Mouse (Mus musculus) cerebellum, adult 11-12 months (tissue): ENCODE measurements around the gene Cnfn.

Source experiments
- DNase-seq: peaks from one replicate; pipeline ENCODE4 v3.0.0; 2022

Gene Cnfn

DNA sequence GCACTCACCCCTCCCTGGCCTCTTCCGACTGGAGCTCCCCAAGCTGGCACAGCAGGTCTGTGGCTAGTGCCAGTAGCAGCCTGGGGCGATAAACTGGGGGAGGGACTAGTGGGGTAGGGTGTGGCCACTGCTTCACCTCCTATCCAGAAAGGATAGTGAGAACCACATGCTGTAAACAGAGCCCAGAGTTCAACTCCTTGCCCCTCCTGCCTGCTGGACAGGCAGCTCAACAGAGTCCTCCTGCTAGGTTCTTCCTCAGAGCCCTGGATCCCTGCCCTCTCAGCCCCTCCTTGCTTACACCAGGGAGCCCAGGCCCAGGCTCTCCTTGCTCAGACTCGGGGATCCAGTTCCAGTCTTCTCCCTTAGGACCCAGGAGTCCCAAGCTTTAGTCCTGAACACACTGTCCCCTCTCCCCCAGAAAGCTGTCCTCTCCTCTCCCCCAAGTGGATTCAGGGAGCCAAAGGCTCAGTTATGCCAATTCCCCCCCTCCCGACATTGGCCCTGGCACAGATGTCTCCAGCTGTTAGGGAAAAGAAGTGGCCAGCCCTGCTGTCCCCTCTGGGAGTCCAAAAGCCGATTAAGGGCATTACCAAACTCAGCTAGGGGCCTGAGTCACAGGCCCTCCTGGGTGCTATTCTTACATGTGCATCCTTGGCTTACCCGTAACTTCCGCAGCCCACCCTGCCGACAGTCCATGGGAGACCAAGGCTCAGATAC is 20.7 kb upstream of the Cnfn start:
- peak; percentile 51 for DNase-seq

DNA sequence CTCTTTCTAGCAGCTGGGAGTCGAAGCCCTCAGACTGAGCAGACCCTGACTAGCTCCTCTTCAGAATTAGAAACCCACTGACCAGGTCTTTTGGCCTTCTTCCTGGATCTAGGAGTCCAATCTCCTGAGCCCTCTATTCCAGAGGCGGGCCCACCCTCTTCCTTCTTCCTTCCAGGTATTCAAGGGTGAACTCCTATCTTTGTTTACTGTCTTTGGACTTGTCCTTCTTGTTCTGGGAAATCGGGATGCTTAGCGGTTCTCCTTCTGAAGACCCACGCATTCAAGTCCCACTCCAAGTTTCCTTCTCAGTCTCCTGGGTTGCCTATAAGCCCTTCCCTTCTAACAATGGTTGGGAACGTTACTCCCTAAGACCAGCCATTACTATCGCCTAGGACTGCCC is 19.4 kb upstream of the Cnfn start:
- peak; percentile 8 for DNase-seq

DNA sequence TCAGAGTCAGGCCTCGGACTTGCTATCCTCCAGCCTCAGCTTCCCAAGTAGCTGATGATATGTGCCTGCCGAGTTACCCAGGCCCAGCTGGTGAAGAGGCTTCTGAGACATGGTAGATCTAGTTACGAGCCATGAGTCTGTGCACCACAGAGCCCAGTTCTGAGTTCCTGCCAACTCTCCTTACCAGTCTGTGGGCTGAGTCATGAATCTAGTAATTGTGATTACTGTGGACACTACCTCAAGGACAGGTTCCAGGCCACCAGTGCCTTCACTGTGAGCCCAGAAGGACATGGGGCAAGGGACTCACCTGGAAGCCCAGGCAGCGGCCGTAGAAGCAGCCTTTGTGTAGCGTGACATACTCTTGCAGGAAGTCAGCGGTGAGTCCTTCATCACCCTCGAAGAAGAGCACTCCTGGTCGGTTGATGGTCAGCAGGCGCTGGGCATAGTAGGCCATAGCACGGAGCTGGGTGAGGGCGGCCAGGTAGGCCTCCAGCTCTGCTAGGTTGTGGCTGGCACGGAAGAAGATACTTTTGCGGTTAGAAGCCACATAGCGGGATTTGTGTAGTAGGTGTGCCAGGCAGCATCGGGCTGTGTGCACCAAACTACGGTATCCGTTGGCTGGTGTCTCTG is 18.4 kb upstream of the Cnfn start:
- peak; percentile 23 for DNase-seq

DNA sequence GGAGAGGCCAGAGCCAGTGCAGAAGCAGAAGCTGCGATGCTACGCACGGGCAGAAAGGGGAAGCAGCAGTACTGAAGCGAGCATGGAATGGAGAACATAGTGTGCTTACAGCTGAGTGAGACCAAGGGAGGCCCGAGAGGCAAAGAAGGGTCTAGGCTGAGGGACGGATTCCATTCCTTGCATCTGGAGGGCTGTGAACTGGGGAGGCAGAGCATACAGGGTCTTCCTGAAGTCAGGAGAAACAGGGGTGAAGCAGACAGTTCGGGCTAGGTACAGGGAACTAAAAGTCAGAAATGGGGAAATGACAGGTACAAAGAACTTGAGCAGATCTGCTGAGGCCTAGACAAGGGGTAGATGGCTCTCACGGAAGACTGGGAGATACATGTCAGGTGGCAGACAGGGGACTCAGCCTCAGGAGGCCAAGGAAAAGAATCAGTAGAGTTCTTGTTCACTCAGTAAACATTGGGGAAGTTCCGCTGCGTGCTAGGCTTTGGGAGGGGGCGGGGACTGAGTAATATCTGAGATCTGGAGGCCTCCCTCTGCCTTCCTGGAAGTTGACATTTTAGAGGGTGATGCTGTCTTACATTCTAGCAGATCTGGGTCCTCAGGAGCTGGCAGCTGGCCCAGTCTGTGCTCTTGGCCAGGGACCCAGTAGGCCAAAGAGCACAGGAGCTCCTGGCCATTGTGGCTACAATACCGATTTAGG is 16.5 kb upstream of the Cnfn start:
- DNase-seq: peak; percentile 88

DNA sequence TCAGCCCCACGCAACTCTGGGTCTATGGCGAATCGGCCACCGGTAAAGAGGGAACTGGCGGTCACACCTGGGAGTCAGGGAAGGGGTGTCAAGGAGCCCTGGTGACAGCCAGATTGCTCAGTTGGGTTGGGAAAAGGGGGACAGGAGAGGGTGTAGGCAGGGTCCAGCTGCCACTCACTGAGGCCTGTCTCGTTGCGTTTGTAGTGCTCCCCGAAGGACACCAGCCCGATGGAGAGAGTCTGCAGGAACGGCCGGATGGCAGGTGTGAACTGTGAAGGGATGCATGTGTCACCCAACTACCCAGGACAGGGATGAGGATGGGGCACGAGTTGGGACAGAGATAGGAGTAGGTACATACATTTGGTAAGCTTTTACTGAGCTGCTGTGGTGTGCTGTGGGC is 15.7 kb upstream of the Cnfn start:
- peak; percentile 29 for DNase-seq

DNA sequence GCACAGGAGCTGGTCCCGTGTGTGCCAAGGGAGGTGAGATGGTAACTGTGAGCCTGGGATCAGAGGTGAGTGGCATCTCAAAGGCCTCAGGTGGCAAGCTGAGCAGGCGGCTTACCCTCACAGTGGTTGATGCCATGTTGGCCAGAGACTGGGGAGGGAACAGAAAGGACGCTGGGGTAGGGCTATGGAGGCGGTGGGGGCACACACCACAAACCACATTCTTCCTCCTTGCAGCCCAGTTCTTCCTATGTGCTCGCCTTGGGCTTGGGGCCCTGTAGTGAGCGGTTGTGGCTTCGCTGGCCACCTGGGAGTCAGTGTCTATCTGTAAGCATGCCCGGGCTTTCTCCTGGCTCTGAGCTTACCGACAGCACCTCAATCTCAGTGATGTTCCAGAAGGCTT is 15.3 kb upstream of the Cnfn start:
- DNase-seq: peak; percentile 44

DNA sequence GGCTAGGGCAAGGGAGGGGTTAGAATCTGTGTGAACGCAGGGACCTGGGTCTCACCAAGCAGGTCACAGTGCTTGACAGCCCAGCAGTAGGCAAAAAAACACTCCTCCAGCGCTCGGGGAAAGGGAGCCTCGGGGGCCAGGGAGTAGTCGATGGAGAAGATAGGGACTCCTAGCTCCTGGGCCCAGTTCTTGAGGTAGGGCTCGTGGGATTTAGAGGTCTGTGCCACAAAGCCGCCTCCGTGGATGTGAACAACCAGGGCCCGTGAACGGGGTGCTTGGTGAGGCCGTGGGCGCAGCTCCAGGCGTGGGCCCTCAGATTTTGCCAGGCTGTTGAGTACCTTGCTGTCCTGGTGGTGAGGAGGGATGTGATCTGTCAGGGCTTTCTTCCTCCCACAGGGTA is 14.8 kb upstream of the Cnfn start:
- no peak for DNase-seq

DNA sequence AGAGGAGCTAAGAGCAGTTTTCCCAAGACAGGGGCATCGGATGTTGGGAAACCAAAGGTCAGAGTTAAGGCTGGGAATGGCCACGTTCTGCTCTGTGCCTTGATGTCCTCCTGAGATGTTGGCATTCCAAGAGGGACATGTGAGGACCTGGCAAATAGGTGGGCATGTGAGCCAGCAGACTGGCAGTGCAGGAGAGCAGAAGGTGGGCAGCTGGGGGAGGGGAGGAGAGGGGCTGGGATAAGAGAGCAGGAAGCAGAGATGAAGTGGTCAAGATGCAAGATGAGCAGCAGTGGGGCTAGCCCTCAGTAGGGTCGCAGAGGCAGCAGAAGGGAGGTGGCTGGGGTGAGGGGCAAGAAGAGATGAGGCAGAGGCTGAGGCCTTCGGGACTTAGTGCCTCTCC is 14.4 kb upstream of the Cnfn start:
- peak; percentile 42 for DNase-seq

DNA sequence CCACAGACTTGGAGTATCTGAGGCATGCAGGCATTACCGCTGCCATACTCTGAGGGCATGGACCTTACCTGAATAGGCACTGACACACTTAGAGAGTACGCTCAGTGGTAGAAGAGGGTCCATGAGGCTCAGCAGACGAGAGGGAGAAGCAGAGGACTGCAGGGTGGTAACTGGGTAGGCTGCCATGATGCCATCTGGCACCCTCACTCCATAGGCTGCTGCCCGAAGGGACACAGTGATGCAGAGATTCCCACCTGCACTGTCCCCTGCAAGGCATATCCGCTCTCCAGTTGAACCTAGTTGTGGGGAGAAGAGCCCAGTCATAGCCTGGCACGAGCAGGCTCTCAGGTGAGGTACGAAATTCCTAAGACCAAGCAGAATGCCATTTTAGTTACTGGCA is 13.9 kb upstream of the Cnfn start:
- DNase-seq: no peak

DNA sequence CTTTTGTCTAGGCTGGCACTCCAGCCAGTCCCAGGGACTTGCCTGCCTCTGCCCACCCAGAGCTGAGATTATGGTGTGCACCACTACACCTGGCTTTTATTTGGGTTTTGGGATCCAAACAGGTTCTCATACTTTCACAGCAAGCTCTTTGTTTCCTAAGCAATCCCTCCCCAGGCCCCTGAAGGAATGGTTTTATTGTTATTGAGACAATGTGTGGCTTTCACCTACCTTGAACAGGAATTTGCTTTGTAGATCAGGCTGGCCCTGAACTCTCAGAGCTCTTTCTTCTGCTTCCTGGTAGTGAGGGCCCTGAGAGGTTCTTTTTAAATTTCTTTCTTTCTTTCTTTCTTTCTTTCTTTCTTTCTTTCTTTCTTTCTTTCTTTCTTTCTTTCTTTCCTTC is 13.0 kb upstream of the Cnfn start:
- DNase-seq: no peak

DNA sequence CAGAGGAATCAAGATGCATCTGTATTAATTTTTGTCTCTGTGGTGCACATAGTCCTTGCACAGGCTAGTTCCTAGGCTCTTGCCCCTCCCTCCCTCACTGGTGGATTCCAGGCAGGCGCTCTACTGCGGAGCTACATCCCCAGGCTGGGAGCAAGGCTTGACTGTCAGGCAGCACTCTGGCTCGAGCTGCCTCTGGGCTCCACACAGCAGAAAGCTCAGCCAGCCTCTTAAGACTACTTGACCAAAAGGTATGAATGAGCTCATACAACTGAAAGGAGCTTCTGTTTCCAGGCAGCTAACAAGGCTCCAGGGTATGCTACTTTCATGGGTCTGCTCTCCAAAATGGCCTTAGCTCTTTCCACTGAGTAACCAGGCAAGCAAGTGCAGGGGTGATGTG is 11.8 kb upstream of the Cnfn start:
- DNase-seq: peak; percentile 12

DNA sequence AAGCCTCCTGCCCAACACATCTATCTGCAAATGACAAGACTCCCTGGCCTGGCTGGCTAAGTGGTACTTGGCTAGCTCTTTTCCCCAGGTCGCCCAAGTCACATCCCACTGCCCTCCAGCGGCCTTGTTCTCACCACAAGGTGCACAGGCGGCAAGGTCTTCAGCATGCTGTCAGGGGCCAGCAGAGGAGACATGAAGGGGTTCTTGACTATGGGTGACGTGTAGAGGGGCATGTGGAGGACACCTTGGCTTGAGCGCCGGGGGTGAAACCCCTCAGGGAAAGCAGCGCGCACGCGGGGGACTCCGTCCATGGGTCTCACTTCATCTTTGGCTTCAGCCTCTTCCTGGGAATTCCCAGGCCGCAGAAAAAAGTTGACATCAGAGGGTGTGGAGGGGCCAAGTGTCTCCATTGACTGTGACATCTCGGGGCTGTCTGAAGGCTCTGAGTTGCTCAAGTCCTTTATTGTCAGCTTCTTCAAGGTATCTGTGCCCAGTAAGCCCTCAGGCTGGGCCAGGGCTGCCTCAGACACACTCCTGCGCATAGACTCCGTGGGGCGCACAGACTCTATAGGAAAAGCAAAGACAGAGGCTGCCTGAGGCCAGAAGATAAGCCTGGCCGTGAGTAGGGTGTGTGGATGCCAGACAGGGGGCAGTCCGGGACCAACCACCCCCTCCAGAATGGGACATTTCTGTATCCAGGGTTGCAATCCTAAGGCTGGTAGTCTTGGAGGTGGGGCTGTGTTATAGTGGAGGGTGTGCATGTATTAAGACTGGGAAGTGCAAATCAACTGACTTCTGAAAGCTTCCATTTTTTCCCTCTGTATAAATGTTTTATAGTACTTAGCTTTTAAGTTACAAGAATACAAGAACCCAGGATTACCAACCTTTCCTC is 11.1 kb upstream of the Cnfn start:
- peak; percentile 49 for DNase-seq

DNA sequence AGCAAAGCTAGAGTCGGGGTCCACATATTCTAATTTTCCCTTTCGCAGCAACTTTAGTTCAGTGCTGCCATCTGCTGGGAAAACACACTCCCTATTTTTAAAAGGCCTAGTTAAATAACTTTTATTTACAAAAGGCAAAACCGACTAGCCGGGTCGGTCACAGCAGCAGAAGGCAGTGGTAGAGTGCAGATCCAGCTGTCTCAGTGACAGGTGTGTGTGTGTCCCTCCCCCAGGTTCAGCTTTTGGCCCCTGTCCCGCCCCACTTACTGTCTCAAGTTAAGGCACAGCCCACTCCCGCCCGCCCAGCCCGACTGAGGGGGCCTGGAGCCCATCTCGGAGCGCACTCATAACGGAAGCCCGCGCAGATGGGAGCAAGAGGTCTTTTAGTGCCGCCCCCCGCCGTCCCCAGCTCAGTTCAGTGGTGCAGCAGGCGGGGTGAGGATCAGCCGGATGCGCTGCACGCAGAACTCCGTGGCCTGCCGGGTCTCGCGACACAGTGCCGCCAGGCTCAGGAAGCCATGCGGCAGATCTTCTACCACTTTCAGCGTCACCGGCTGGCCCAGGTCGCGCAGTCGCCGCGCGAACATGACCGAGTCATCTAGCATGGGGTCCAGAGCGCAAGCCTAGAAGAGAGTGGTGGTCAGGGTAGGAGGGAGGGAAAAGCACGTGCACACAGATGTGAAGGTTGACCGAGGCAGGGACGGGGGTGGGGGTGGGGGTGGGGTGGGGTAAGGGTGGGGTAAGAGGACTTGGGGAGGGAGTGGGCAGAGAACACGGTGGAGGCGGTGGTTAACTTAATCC is 10.2 kb upstream of the Cnfn start:
- DNase-seq: peak; percentile 52

DNA sequence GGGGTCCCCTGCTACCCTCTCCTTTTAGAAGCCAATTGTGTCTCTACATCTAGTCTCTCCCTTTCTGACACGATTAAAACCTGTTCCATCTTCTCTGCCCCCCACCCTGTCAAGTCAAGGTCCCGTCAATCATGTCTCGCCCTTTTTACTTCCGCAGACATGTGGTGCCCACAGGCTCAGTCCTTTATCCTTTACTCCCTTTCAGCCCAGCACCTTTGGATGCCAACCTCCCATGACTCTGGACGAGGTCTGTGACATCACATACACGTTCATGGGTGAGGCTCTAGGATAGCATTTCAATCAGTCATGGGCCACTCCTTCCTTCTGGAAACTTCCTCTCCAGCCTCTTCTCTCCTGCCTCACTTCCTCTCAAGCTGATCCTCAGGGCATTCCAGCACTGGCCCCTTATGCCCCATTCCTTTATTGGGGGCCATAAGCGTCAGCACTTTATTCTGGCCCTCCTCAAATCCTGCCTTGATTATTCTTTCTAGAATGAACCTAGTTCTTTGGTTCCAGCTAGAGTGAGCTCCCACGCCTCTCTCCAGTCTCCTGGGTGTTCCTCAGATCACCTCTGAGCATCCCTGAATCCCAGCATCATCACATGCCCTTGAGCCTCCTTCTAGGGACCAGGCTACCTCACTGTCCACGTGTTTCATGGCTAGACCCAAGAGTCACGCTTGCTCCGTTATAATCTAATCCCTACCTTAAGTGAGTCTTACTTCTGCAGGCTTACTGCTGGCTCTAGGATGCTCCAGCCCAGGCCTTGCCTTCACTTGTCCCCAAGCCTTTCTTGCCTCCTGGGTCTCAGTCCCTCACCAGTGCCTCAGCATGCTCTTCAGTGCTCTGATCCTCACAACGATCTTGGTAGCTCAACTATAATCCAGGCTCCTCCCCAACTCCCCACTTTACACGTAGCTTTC is 8.9 kb upstream of the Cnfn start:
- DNase-seq: no peak

DNA sequence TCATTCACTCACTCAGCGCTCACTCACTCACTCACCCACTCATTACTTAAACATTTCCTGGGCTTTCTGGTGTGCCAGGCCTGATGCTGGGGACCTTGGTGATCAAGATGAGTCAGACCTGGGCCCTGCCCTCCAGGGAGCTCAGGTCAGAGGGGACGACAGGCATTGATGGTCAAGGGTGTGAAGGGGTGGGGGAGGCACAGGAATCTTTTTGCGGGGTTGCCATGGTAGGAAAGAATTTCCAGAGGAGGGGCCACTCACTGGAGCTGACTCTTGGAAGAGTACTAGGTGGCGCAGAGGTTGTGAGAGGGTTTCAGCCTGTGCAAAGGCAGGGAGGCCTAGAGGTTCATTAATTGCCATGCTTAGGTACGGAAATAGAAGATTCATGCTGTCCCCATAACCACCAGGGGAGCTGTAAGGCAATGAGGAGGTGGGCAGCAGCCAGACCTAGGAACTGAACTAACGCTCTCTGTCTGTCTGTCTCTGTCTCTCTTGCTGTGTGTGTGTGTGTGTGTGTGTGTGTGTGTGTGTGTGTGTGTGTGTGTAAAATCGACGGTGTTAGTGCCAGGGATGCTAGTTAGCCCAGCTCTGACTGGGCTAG is 7.7 kb upstream of the Cnfn start:
- no peak for DNase-seq

DNA sequence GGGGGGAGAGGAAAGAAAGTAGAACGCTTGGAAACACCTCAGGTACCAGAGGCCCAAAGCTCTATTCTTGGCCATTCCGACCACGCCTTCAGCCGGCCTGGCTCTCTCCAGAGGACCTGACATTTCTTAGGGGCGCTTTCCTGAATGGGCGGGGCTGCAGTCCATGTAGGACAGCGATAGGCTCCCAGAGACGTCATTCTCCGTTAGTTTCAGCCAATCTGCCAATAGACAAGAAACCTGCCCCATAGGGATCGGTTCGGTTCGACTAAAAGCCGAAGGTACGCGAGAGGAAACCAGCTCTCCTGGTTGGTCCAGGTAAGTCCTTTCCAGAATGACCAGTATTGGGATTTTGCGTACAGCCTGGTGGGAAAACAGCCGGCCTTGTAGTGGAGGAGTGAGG is 7.0 kb upstream of the Cnfn start:
- peak; percentile 95 for DNase-seq

DNA sequence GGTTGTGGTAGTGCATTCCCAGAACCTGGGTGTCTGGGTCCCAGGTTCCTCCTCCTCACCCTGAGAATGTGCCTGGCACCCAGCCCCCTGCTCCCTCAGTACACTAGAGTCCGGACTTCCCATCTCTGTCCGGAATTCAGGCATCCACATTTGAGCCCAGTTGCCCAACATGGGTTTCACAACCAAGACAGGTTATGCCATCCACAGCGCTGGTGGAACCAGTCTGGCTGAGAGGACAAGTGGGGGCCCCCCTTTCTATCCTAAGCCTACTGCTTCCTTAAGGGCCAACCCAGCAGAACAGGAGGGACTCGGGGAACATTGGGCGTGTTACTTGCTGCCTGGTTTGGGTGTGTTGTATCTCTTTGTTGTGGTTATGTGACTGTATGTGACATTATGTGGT is 2.9 kb upstream of the Cnfn start:
- DNase-seq: no peak

DNA sequence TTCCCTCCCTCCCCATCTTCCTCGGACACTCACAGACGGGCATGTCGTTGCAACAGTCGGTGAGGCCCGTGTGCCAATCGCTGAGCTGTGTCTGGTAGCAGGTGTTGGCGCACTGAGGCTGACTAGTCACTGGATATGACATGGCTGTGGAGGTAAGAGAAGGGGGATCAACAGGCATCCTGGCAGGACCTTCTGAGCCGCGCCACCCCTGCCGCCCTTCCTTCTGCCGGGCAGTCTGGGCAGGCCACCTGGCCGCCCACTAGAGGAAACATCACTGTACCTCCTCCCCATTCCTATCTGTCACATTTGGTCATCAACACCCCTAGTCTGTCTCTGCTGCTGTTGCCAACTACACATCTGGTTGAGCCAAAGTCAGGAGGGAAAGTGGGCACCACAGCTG is 1.2 kb downstream of the Cnfn start:
- peak; percentile 83 for DNase-seq

DNA sequence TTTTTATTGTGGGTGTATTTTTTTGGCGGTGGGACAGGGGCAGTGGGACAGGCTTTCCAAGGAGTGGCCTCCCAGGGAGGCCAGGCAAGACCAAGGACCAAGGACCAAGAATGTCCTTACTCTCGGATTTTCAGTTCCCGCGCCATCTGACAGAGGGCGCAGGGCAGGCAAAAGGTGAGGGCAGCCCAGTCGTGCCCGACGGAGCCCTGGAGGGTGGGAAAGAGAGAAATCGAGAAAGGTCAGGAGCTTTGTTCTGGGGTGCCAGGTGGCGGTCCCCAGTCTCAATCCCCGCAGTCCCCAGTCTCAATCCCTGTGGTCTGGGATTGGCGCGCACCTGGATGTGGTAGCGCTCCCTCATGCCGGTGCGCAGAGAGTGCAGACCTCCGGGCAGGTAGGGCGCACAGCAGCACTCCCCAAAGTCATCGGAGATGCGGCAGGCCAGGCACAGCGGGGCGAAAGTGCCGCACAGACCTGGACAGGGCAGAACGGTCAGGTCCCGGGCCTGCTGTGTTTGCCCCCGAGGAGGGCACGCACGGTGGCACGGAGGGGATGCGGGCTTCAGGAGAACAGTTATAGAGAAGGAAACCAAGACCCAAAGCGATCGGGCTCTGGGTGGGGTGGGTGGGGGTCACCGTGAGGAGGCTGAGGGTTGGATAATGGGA is 1.8 kb downstream of the Cnfn start:
- peak; percentile 52 for DNase-seq

DNA sequence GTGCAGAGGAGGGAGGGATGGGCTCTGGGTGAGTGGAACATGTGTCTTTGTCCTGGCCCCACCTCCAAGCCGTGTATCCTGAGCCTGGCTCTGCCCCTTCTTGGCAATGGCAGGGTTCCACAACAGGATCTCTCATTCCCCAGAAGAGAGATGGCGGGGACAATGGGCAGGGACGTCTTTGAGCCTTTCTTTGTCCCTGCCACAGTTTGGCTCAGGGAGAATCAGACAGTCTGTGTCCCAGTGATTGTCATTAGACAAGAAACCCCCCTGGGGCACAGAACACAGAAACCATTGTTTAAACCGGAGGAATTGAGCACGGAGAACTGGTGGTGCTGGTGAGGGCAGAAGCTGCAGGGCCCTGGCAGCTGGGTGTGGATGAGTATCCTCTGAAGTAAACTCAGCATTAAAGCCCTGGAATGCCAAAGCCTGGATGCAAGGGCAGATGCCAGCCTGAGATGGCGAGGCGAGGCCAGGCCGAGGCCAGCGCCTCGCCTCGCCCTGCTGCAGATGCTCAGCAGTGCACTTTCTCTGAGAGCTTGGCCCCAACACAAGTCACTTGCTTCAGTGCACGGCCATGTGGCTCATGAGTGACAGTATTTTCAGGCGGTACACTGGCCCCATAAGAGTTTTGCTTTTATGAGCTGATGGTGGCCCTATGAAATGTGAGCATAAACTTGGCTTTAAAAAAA is 3.4 kb downstream of the Cnfn start:
- DNase-seq: peak; percentile 13
